27 mouse cellular contexts compared by ENCODE assay signal in the genomic region with DNA sequence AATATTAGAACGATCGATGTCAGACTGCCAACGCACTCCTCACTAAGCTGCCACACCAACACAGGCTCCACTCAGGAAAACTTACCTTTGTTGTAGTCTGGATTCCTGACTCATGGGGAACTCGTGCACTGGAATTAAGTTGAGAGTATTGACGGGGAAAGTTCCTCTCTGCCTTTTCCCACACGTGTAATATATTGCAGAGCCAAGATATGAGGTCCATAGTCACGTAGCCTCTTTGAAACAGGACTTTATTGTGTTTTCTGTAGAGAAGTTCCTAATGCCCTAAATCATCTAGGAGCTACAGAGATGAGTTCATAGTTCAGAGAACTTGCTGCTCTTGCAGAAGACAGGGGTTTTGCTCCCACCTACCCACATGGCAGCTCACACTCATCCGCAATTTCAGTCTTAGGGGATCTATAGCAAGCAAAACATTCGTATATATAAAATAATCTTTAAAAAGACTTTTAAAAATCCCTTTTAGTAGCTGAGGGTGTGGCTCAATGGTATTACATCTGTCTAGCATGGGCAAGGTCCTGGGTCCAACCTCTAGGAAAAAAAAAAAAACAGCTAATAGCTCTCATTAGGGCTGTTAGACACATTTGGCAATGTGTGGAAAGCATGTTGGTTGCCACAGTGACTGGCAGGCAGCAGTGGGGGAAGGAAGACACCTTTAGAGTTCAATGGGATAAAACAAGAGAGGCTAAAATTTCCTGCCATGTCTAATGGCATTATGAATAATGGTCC. TPM values are rescaled to one million over a fixed set of nuclear protein-coding genes. Genes with fewer than 3 reads are reported as not detected.
DNase-seq lines count a peak whose midpoint lies in the region; ATAC-seq and TF ChIP-seq lines count a peak whose summit lies in the region.
"Had no signal": no experiment of that assay in that cellular context is flagged by ENCODE, and none has a peak within 500 bp of the region (broad histone marks: within the 10 kb centered on the region; RNA-seq: fewer than 3 reads in every experiment).

No protein-coding gene starts in this region.

- no peaks in the 10 kb centered on the region for H3K4me1 ChIP-seq in intestine, embryonic 16.5 days (ENCODE audit: control insufficient read depth, insufficient read depth, low read length)
- peaks cover 16% of the 10 kb centered on the region; the same call in 1 of the 2 replicates for H3K4me1 ChIP-seq in small intestine, adult 2 months (ENCODE audit: control insufficient read depth, insufficient read depth, insufficient read length, low read length)
- H3K4me1 ChIP-seq: forebrain, embryonic 10.5 days; forebrain, embryonic 12.5 days had no signal

- no peak for TF ChIP-seq POLR2A in brain, embryonic 14.5 days (IDR thresholded peaks at IDR 0.05; ENCODE audit: borderline replicate concordance, extremely low read depth, insufficient read depth, insufficient read length, poor library complexity, severe bottlenecking)
- TF ChIP-seq POLR2A in small intestine, adult 2 months (IDR thresholded peaks at IDR 0.05; ENCODE audit: low read depth, low read length) = no peak

- H3K27ac ChIP-seq in intestine, embryonic 16.5 days (ENCODE audit: low read length) = peak overlapping the region; percentile 69
- H3K27ac ChIP-seq in small intestine, adult 2 months (ENCODE audit: insufficient read depth, low read depth, low read length) = peak overlapping the region; percentile 88
- H3K27ac ChIP-seq: embryonic facial prominence, embryonic 13.5 days; embryonic facial prominence, embryonic 15.5 days; forebrain, embryonic 10.5 days; forebrain, embryonic 12.5 days had no signal

- ATAC-seq in intestine, embryonic 16.5 days = peak; percentile 70
- ATAC-seq: activated CD4-positive, CD25-positive, alpha-beta regulatory T cell, adult 4 months; CD4-positive, CD25-positive, alpha-beta regulatory T cell, adult 4 months; forebrain, embryonic 14.5 days; forebrain, embryonic 16.5 days; Patski had no signal

- no peaks in the 10 kb centered on the region for H3K9me3 ChIP-seq in intestine, embryonic 16.5 days (ENCODE audit: control insufficient read depth, low read length)
- H3K9me3 ChIP-seq: embryonic facial prominence, embryonic 13.5 days; embryonic facial prominence, embryonic 15.5 days; forebrain, embryonic 10.5 days; forebrain, embryonic 12.5 days; G1E had no signal

- DNase-seq in brain, embryonic 14.5 days (ENCODE audit: low read depth) = peak; percentile 23
- DNase-seq in spleen, adult 18-20 months = no peak
- no peak for DNase-seq in cerebellum, adult 11-12 months
- DNase-seq: adrenal gland, adult 2 months; adrenal gland, postnatal 10 days; adrenal gland, postnatal 25 days; B cell, adult 2 months; cerebellum, adult 18-20 months; cerebellum, adult 8-10 months; cerebellum, adult 9-11 months; cerebellum, postnatal 14 days; cerebellum, postnatal 36 days; embryo, embryonic 11 days had no signal

- H3K4me2 ChIP-seq in intestine, embryonic 16.5 days (ENCODE audit: low read depth, low read length) = 0 out of 2 replicates have a peak overlapping the region, but pooled peaks have one; percentile 10
- H3K4me2 ChIP-seq: embryonic facial prominence, embryonic 13.5 days; embryonic facial prominence, embryonic 15.5 days; forebrain, embryonic 12.5 days had no signal

- no peaks in the 10 kb centered on the region for H3K27me3 ChIP-seq in intestine, embryonic 16.5 days (replicated peaks; ENCODE audit: control insufficient read depth, insufficient read depth, low read length)
- no peaks in the 10 kb centered on the region for H3K27me3 ChIP-seq in small intestine, adult 2 months (ENCODE audit: control insufficient read depth, insufficient read depth, low read length)
- H3K27me3 ChIP-seq: CH12.LX; embryonic facial prominence, embryonic 13.5 days; embryonic facial prominence, embryonic 15.5 days; forebrain, embryonic 12.5 days; Patski had no signal

- no peak for TF ChIP-seq CTCF in brain, embryonic 14.5 days (IDR thresholded peaks at IDR 0.05; ENCODE audit: borderline replicate concordance, extremely low read depth, insufficient read depth, insufficient read length)
- TF ChIP-seq CTCF in small intestine, adult 2 months (IDR thresholded peaks at IDR 0.05; ENCODE audit: extremely low read depth, insufficient read length, insufficient replicate concordance, low read depth, low read length) = no peak

- no peaks in the 10 kb centered on the region for H3K36me3 ChIP-seq in intestine, embryonic 16.5 days (ENCODE audit: control insufficient read depth, insufficient read depth, low read length)
- no peaks in the 10 kb centered on the region for H3K36me3 ChIP-seq in small intestine, adult 2 months (ENCODE audit: control insufficient read depth, insufficient read depth, low read length)
- H3K36me3 ChIP-seq: embryonic facial prominence, embryonic 13.5 days; embryonic facial prominence, embryonic 15.5 days; forebrain, embryonic 10.5 days; forebrain, embryonic 12.5 days; G1E had no signal

- WGBS in intestine, embryonic 16.5 days = 62% methylated on average over 9 of the region's 9 CpGs
- 37% methylated on average over 9 of the region's 9 CpGs for WGBS in small intestine, adult 2 months

- no peak overlapping the region for H3K4me3 ChIP-seq in intestine, embryonic 16.5 days (ENCODE audit: low read length)
- no peak overlapping the region for H3K4me3 ChIP-seq in small intestine, adult 2 months (ENCODE audit: low read depth, low read length)
- H3K4me3 ChIP-seq: embryonic facial prominence, embryonic 13.5 days; embryonic facial prominence, embryonic 15.5 days; erythroblast, embryonic 14.5 days; forebrain, embryonic 10.5 days; forebrain, embryonic 12.5 days had no signal

- 0 out of 2 replicates have a peak overlapping the region, but pooled peaks have one; percentile 4 for H3K9ac ChIP-seq in intestine, embryonic 16.5 days (ENCODE audit: low read depth, low read length)
- H3K9ac ChIP-seq: embryonic facial prominence, embryonic 13.5 days; embryonic facial prominence, embryonic 15.5 days; forebrain, embryonic 12.5 days had no signal

RNA-seq across cellular contexts. Expression of a gene that starts 25.1 kb away (rescaled TPM):
- polyA plus RNA-seq in brain, embryonic 14.5 days (2012; rRNA removed) = 158 and 163 TPM in 2 replicates
- polyA plus RNA-seq in intestine, embryonic 16.5 days (2015; fragmentation: Nextera tagmentation; extraction: Ambion mirVana) = 21.0 and 22.9 TPM in 2 replicates
- polyA plus RNA-seq in small intestine, adult 2 months (2012; rRNA removed) = 4.6 and 32.8 TPM in 2 replicates
